33 mouse cellular contexts compared by ENCODE assay signal in the genomic region with DNA sequence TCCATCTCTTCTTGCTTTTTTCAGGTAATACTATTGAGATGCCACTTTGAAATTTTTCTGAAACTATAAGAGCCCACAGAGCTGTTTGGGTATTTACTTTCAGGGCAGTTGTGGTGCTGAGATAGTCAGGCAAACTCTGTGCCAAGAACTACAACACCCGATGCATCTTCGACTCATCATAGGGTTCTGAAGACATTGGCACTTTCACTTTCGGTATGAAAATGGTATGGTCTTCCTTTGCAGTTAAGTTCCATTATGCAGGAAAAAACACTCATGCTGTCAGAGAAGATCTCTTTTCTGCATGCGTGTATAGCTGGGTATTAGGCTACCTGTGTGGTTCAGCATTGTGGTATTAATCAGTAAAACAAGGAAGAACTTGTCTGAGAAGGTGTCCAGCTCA.
DNase-seq lines count a peak whose midpoint lies in the region; ATAC-seq and TF ChIP-seq lines count a peak whose summit lies in the region.
"Had no signal": no experiment of that assay in that cellular context is flagged by ENCODE, and none has a peak within 500 bp of the region (broad histone marks: within the 10 kb centered on the region; RNA-seq: fewer than 3 reads in every experiment).

No protein-coding gene starts in this region.

- peak; percentile 7 for DNase-seq in kidney, adult 2 months
- DNase-seq in 3134 (ENCODE audit: extremely low read depth, insufficient read length, low spot score) (peak; percentile 5), adipocyte (ENCODE audit: low spot score) (peak; percentile 32)
- no peak for DNase-seq in heart, postnatal 4 days
- no peak for DNase-seq in testis, postnatal 10 days (ENCODE audit: low spot score)
- DNase-seq: adrenal gland, adult 8-10 months; cerebellum, adult 11-12 months; cerebellum, adult 9-11 months; embryo, embryonic 11 days; gastrocnemius, adult 2 months; gastrocnemius, postnatal 36 days; heart, adult 2 months; layer of hippocampus, postnatal 36 days; retina, postnatal 1 day; right cerebral cortex, postnatal 25 days; thymus, postnatal 25 days had no signal

- 75% methylated on average over 4 of the region's 4 CpGs for WGBS in kidney, adult 2 months
- WGBS in kidney, embryonic 16.5 days = 91% methylated on average over 4 of the region's 4 CpGs
- WGBS in hindbrain, embryonic 12.5 days = 96% methylated on average over 4 of the region's 4 CpGs

- no peak for ATAC-seq in kidney, embryonic 16.5 days (ENCODE audit: low FRiP score, low TSS enrichment)
- ATAC-seq in CD4-positive, CD25-positive, alpha-beta regulatory T cell, adult 4 months = peak; percentile 69
- no peak for ATAC-seq in hindbrain, embryonic 12.5 days (ENCODE audit: low FRiP score)
- ATAC-seq: forebrain, embryonic 15.5 days; hindbrain, postnatal 0 days; intestine, postnatal 0 days; midbrain, embryonic 13.5 days had no signal

- no peaks in the 10 kb centered on the region for H3K27me3 ChIP-seq in kidney, adult 2 months (replicated peaks; ENCODE audit: control insufficient read depth, insufficient read depth, low read length)
- H3K27me3 ChIP-seq in kidney, embryonic 16.5 days (ENCODE audit: insufficient read depth, low read length) = no peaks in the 10 kb centered on the region
- no peaks in the 10 kb centered on the region for H3K27me3 ChIP-seq in hindbrain, embryonic 12.5 days
- H3K27me3 ChIP-seq: embryonic facial prominence, embryonic 12.5 days; forebrain, embryonic 15.5 days; heart, embryonic 12.5 days; kidney, embryonic 15.5 days; limb, embryonic 15.5 days; liver, embryonic 15.5 days; lung, embryonic 15.5 days; midbrain, embryonic 13.5 days; neural tube, embryonic 15.5 days; stomach, embryonic 15.5 days had no signal

- no peaks in the 10 kb centered on the region for H3K4me1 ChIP-seq in kidney, adult 2 months (ENCODE audit: control insufficient read depth, insufficient read depth, low read length)
- H3K4me1 ChIP-seq in kidney, embryonic 16.5 days (ENCODE audit: insufficient read depth, low read length) = no peaks in the 10 kb centered on the region
- no peaks in the 10 kb centered on the region for H3K4me1 ChIP-seq in hindbrain, embryonic 12.5 days
- H3K4me1 ChIP-seq: embryonic facial prominence, embryonic 12.5 days; forebrain, embryonic 15.5 days; heart, embryonic 12.5 days; kidney, embryonic 15.5 days; limb, embryonic 10.5 days; limb, embryonic 15.5 days; liver, embryonic 15.5 days; lung, embryonic 15.5 days; midbrain, embryonic 13.5 days; neural tube, embryonic 15.5 days; stomach, embryonic 15.5 days had no signal

- TF ChIP-seq CTCF in kidney, adult 2 months (conservative IDR thresholded peaks at IDR 0.05; ENCODE audit: insufficient read depth, insufficient read length, low read depth, low read length) = no peak

- no peak overlapping the region for H3K4me2 ChIP-seq in kidney, embryonic 16.5 days (replicated peaks; ENCODE audit: low read depth, low read length)
- no peak overlapping the region for H3K4me2 ChIP-seq in hindbrain, embryonic 12.5 days (replicated peaks)
- H3K4me2 ChIP-seq: embryonic facial prominence, embryonic 12.5 days; forebrain, embryonic 15.5 days; heart, embryonic 12.5 days; kidney, embryonic 15.5 days; limb, embryonic 15.5 days; liver, embryonic 15.5 days; lung, embryonic 15.5 days; midbrain, embryonic 13.5 days; neural tube, embryonic 15.5 days; stomach, embryonic 15.5 days had no signal

- no peak overlapping the region for H3K4me3 ChIP-seq in kidney, adult 2 months (ENCODE audit: insufficient read depth, low read depth, low read length)
- no peak overlapping the region for H3K4me3 ChIP-seq in kidney, embryonic 16.5 days (ENCODE audit: low read length)
- H3K4me3 ChIP-seq in hindbrain, embryonic 12.5 days = no peak overlapping the region
- H3K4me3 ChIP-seq: embryonic facial prominence, embryonic 12.5 days; forebrain, embryonic 15.5 days; gastrocnemius, adult 2 months; heart, adult 2 months; heart, embryonic 12.5 days; kidney, embryonic 15.5 days; limb, embryonic 10.5 days; limb, embryonic 15.5 days; liver, embryonic 15.5 days; lung, embryonic 15.5 days; midbrain, embryonic 13.5 days; neural tube, embryonic 15.5 days; stomach, embryonic 15.5 days had no signal

- H3K9me3 ChIP-seq in kidney, embryonic 16.5 days (ENCODE audit: low read length) = no peaks in the 10 kb centered on the region
- no peaks in the 10 kb centered on the region for H3K9me3 ChIP-seq in hindbrain, embryonic 12.5 days (replicated peaks)
- H3K9me3 ChIP-seq: embryonic facial prominence, embryonic 12.5 days; forebrain, embryonic 15.5 days; heart, embryonic 12.5 days; kidney, embryonic 15.5 days; limb, embryonic 10.5 days; limb, embryonic 15.5 days; liver, embryonic 15.5 days; lung, embryonic 15.5 days; midbrain, embryonic 13.5 days; neural tube, embryonic 15.5 days; stomach, embryonic 15.5 days had no signal

- H3K9ac ChIP-seq in kidney, embryonic 16.5 days (replicated peaks; ENCODE audit: low read length) = no peak overlapping the region
- H3K9ac ChIP-seq in hindbrain, embryonic 12.5 days = no peak overlapping the region
- H3K9ac ChIP-seq: embryonic facial prominence, embryonic 12.5 days; forebrain, embryonic 15.5 days; heart, embryonic 12.5 days; kidney, embryonic 15.5 days; limb, embryonic 15.5 days; liver, embryonic 15.5 days; lung, embryonic 15.5 days; midbrain, embryonic 13.5 days; neural tube, embryonic 15.5 days; stomach, embryonic 15.5 days had no signal

- no peak for TF ChIP-seq POLR2A in kidney, adult 2 months (IDR thresholded peaks at IDR 0.05; ENCODE audit: low read depth, low read length)

- H3K27ac ChIP-seq in kidney, adult 2 months (ENCODE audit: insufficient read depth, low read depth, low read length) = no peak overlapping the region
- no peak overlapping the region for H3K27ac ChIP-seq in kidney, embryonic 16.5 days (ENCODE audit: low read length)
- no peak overlapping the region for H3K27ac ChIP-seq in hindbrain, embryonic 12.5 days
- H3K27ac ChIP-seq: embryonic facial prominence, embryonic 12.5 days; forebrain, embryonic 15.5 days; gastrocnemius, adult 2 months; heart, adult 2 months; hindbrain, postnatal 0 days; kidney, embryonic 15.5 days; limb, embryonic 10.5 days; limb, embryonic 15.5 days; liver, embryonic 15.5 days; lung, embryonic 15.5 days; macrophage; midbrain, embryonic 13.5 days; neural tube, embryonic 15.5 days; stomach, embryonic 15.5 days had no signal

- no peaks in the 10 kb centered on the region for H3K36me3 ChIP-seq in kidney, adult 2 months (ENCODE audit: control insufficient read depth, insufficient read depth, low read length)
- H3K36me3 ChIP-seq in kidney, embryonic 16.5 days (ENCODE audit: insufficient read depth, low read length) = no peaks in the 10 kb centered on the region
- H3K36me3 ChIP-seq in hindbrain, embryonic 12.5 days = no peaks in the 10 kb centered on the region
- H3K36me3 ChIP-seq: embryonic facial prominence, embryonic 12.5 days; forebrain, embryonic 15.5 days; heart, embryonic 12.5 days; kidney, embryonic 15.5 days; limb, embryonic 10.5 days; limb, embryonic 15.5 days; liver, embryonic 15.5 days; lung, embryonic 15.5 days; midbrain, embryonic 13.5 days; neural tube, embryonic 15.5 days; stomach, embryonic 15.5 days had no signal

Comparison
In these comparisons a context has a peak if more than half of its experiments do, and no peak if none do; other contexts are left out.
1. DNase-seq: peak in kidney, adult 2 months (single experiment), 3134 (single experiment) and adipocyte (single experiment); none in heart, postnatal 4 days (single experiment) and testis, postnatal 10 days (single experiment).